Mouse (Mus musculus): ENCODE data around the gene Psmb3. TPM values are rescaled to one million over a fixed set of nuclear protein-coding genes. Genes with fewer than 3 reads are reported as not detected.
"Not testable (repeated sequence)": the region's sequence is repeated elsewhere in the genome, so short reads cannot be mapped to it uniquely, and the experiment has no call there.

Psmb3 gene
- total RNA-seq, 1 experiment from 2014 or later = 109 TPM

GRCm38 (mm10) chr11:97689861-97690260 is 13.3 kb upstream of the Psmb3 start:
- ATAC-seq (replicated peaks; ENCODE audit: low read depth, poor library complexity, severe bottlenecking) = peak; percentile 59; the same call in 1 of the 2 replicates

GRCm38 (mm10) chr11:97694435-97694834 is 8.8 kb upstream of the Psmb3 start:
- ATAC-seq (replicated peaks; ENCODE audit: low read depth, poor library complexity, severe bottlenecking) = no peak

GRCm38 (mm10) chr11:97694921-97695711 is 8.1 kb upstream of the Psmb3 start:
- ATAC-seq (replicated peaks; ENCODE audit: low read depth, poor library complexity, severe bottlenecking) = no peak

- ATAC-seq (replicated peaks; ENCODE audit: low read depth, poor library complexity, severe bottlenecking) = no peak
Measured at GRCm38 (mm10) chr11:97695712-97696401, 7.3 kb upstream of the Psmb3 start.

- no peak for ATAC-seq (replicated peaks; ENCODE audit: low read depth, poor library complexity, severe bottlenecking)
Measured at GRCm38 (mm10) chr11:97696669-97697068, 6.5 kb upstream of the Psmb3 start.

DNA sequence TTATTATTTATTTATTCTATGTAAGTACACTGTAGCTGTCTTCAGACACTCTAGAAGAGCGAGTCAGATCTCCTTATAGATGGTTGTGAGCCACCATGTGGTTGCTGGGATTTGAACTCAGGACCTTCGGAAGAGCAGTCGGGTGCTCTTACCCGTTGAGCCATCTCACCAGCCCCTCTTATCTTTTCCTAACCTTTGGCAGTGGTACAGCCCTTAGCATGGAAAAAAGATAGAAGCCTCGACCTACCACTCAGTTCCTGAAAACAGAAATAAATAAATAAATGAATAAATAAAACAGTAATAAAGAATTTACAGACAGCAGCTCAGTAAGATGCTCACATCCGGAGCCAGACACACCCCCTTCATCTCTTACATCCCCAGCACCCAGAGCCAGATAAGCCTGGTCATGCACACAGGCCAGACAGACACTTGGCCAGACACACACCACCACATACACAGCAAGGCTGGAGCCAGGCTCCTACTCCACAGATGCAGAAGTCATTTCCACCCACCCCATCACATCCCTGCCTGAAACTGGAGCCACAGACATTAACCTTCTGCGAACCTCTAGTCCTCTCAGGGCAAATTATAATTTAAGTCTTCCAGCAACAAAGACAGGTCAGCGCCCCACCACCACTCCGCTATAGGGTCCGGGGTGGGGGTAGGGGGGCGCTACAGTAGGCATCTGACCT is 5.9 kb upstream of the Psmb3 start:
- ATAC-seq (replicated peaks; ENCODE audit: low read depth, poor library complexity, severe bottlenecking) = no peak

- ATAC-seq (replicated peaks; ENCODE audit: low read depth, poor library complexity, severe bottlenecking) = no peak
Measured at GRCm38 (mm10) chr11:97697891-97698529, 5.2 kb upstream of the Psmb3 start.

DNA sequence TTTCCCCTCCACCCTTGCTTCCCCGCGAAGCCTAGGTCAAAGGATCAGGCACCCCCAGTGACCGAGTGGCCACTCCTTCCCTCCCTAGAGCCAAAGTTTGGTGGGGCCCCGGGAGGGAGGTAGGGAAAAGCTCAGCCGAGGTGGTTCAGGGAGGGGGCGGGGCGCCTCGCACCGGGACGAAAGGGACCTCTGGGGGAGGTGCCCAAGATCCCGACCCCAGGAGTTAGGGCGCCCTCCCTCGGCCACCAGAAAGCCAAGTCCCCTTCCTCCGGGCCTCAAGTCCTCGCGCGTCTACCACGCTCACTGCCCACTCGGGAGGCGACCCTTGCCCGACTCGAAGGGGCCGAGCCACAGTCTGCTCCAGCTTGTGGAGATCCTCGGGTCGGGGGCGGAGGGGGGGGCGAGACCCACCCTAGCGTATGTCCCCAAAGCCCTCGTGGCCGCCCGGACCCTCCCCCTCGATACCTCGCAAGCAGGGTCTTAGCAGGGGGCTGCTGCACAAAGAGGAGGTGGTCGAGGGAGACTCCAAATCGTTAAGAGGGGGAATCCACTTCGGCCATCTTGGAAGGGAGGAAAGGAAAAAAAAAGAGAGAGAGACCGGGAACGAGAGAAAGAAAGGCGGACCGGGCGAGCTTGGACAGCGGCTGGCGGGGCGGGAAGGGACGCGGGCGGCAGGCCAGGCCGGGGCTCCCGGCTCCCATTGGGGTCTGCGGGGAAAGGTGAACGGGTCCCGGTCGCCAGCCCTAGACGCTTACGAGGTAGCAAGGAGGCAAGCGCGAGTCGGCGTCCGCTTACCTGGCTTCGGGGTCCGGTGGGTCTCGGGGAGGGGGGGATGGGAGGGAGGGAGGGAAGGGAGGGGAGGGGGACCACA is 4.2 kb upstream of the Psmb3 start:
- no peak for ATAC-seq (replicated peaks; ENCODE audit: low read depth, poor library complexity, severe bottlenecking)

- no peak for ATAC-seq (replicated peaks; ENCODE audit: low read depth, poor library complexity, severe bottlenecking)
Measured at GRCm38 (mm10) chr11:97699626-97700002, 3.6 kb upstream of the Psmb3 start.

GRCm38 (mm10) chr11:97700003-97700745 is 3.0 kb upstream of the Psmb3 start, which contains the start of gene Pcgf2:
TSS of gene Pcgf2 (minus strand) at chr11:97700497.
- no peak for ATAC-seq (replicated peaks; ENCODE audit: low read depth, poor library complexity, severe bottlenecking)

GRCm38 (mm10) chr11:97700746-97701580 is 2.2 kb upstream of the Psmb3 start:
- ATAC-seq (replicated peaks; ENCODE audit: low read depth, poor library complexity, severe bottlenecking) = no peak

DNA sequence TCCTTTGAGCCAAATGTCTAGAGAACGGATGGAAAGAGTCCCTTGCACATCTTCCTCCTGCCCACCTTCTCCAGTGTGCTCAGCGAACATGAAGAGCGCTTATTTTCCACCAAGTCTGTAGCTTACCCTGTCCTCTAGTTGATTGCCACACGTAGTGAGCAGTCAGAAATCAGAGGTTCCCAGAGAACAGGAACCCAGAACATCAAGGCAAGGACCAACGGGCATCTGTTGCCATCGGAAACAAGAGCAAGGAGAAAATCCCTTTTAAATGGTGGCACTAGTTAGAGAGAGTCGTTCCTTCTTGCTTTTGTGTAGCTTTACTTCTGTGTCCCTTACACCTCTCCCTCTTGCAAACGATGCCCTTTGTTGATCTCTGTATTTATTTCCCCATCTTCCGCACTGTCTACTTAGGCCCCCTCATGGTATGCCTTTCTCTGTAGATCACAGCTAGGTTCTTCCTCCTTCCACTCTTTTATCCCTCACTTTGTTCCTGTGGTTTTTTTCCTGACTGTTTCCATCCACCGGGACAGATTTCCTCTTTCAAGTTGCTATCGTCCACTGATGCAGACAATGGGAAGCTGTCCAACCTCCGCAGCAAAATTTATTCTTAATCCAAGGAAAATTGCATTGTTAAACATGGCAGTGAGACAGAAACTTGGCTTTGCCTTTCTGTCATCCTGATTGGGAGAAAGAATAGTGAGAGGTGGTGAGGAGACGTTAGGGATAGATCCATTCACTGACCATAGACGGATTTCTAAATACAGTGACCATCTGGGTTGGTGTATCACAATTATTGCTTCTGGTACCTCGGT is 1.4 kb upstream of the Psmb3 start:
- no peak for ATAC-seq (replicated peaks; ENCODE audit: low read depth, poor library complexity, severe bottlenecking)

- ATAC-seq (replicated peaks; ENCODE audit: low read depth, poor library complexity, severe bottlenecking) = peak; percentile 43
Measured at GRCm38 (mm10) chr11:97702393-97702745, 830 bp upstream of the Psmb3 start.

GRCm38 (mm10) chr11:97710067-97710466 is 6.9 kb downstream of the Psmb3 start:
- ATAC-seq (replicated peaks; ENCODE audit: low read depth, poor library complexity, severe bottlenecking) = not testable (repeated sequence)

GRCm38 (mm10) chr11:97711200-97711900 is 8.2 kb downstream of the Psmb3 start:
- 0 out of 2 replicates have a peak, but pooled peaks have one; percentile 30 for ATAC-seq (replicated peaks; ENCODE audit: low read depth, poor library complexity, severe bottlenecking)

DNA sequence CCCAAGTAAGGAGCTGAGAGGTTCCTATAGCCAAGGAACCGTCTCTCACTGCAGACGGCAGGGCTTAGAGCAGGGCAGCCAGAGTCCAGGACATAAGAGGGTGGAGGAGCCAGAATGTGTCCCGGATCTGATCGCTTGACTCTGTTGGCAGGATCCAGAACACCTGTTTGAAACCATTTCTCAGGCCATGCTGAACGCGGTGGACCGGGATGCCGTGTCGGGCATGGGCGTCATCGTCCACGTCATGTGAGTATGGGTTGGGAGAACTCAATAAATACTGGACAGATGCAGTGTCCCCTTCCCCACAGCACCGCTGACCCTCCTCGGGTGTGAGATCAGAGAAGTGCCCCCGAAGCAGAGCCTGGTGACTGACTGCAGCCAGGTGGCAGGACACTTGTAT is 9.1 kb downstream of the Psmb3 start:
- no peak for ATAC-seq (replicated peaks; ENCODE audit: low read depth, poor library complexity, severe bottlenecking)

- no peak for ATAC-seq (replicated peaks; ENCODE audit: low read depth, poor library complexity, severe bottlenecking)
Measured at GRCm38 (mm10) chr11:97713896-97714295, 10.7 kb downstream of the Psmb3 start.
